Mouse (Mus musculus) liver, embryonic 14.5 days (tissue): Measurements from ENCODE around the gene Uvssa.
A peak's percentile ranks its signal among the peaks of the same experiment; 100 is the strongest.

Experiments
- CTCF ChIP-seq: IDR thresholded peaks from 2 replicates; pipeline ENCODE4 v1.5.1; 2016; ENCODE audit warnings: antibody characterized with exemption, low read depth, control low read depth
- EP300 ChIP-seq: IDR thresholded peaks from 2 replicates; pipeline ENCODE4 v1.6.1; 2016; ENCODE audit warnings: antibody characterized with exemption, low read depth

DNA sequence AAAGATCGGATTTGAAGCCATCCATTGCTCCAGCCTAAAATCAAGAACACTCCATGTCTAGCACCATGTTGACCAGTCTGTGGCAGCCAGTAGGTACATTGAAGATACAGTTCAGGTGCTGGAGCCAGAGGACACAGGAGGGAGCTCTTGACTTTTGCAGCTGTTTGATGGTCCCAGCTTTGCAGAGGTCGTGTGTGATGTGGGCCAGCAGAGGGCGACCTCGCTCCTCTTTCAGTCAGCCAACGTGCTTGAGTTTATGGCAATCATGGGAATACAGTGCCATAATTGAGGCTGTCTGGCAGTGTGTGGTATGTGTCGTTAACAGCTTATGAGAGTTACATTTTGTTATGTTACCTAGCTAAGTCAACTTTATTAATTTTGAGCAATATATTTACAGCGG, 15.5 kb downstream of the Uvssa start:
- TF ChIP-seq CTCF (peak; percentile 98), EP300 (no peak)
